Mouse (Mus musculus): ENCODE measurements around the gene Adat3.
A peak's percentile ranks its signal among the peaks of the same experiment; 100 is the strongest.

The Adat3 gene

GRCm38 (mm10) chr10:80653156-80653720, 50.6 kb downstream of the Adat3 start:
- no peak for DNase-seq (ENCODE audit: low spot score in 2 of 2)

GRCm38 (mm10) chr10:80654866-80655265, 52.2 kb downstream of the Adat3 start:
- no peak for DNase-seq (ENCODE audit: low spot score in 2 of 2)

GRCm38 (mm10) chr10:80655406-80656129, 52.9 kb downstream of the Adat3 start:
- no peak for DNase-seq (ENCODE audit: low spot score in 2 of 2)

GRCm38 (mm10) chr10:80656130-80656862, 53.6 kb downstream of the Adat3 start:
- peak; percentile 86 to 99 for DNase-seq (ENCODE audit: low spot score in 2 of 2)

- no peak for DNase-seq (ENCODE audit: low spot score in 2 of 2)
Measured at GRCm38 (mm10) chr10:80656863-80657623, 54.4 kb downstream of the Adat3 start, which contains the start of gene Btbd2. TSS of gene Btbd2 (minus strand) at chr10:80657071.

Data from cerebellum, postnatal 4 days (tissue).